Mouse (Mus musculus) limb, embryonic 11.5 days (tissue): ENCODE data around the gene Iqsec1. TPM values are rescaled to one million over a fixed set of nuclear protein-coding genes. Genes with fewer than 3 reads are reported as not detected.

ENCODE experiments used
- ATAC-seq: fragments of 200-750 bp; cut with Nextera tagmentation; 2 replicates; pipeline ENCODE4 v1.8.0; 2017; ENCODE audit warnings: low read depth; ENCODE audit not compliant: insufficient number of reproducible peaks, low FRiP score, low TSS enrichment
- DNase-seq: peaks from one replicate; pipeline ENCODE4 v3.0.0-alpha.2; 2015; ENCODE audit warnings: low spot score
- H3K27ac ChIP-seq: fragments of 300-500 bp; sonication (generic); replicated peaks from 2 replicates; pipeline ENCODE4 v1.5.1; 2014; ENCODE audit warnings: low read depth, mild to moderate bottlenecking, low read length
- H3K27me3 ChIP-seq: fragments of 300-500 bp; sonication (generic); 2 replicates; pipeline ENCODE4 v1.6.1; 2014; ENCODE audit warnings: mild to moderate bottlenecking, low read length, mixed read lengths; ENCODE audit not compliant: control insufficient read depth, insufficient read depth
- H3K36me3 ChIP-seq: fragments of 300-500 bp; sonication (generic); 2 replicates; pipeline ENCODE4 v1.6.1; 2014; ENCODE audit warnings: mild to moderate bottlenecking, low read length, moderate library complexity, mixed read lengths; ENCODE audit not compliant: control insufficient read depth, insufficient read depth
- H3K4me1 ChIP-seq: fragments of 300-500 bp; sonication (generic); 2 replicates; pipeline ENCODE4 v1.6.1; 2014; ENCODE audit warnings: low read length, mixed read lengths; ENCODE audit not compliant: control insufficient read depth, insufficient read depth
- H3K4me2 ChIP-seq: fragments of 300-500 bp; sonication (generic); 2 replicates; pipeline ENCODE4 v1.6.1; 2014; ENCODE audit warnings: low read depth, mild to moderate bottlenecking, moderate library complexity; ENCODE audit not compliant: severe bottlenecking
- H3K4me3 ChIP-seq: fragments of 300-500 bp; sonication (generic); 2 replicates; pipeline ENCODE4 v1.5.1; 2014; ENCODE audit warnings: low read depth, low read length
- H3K9ac ChIP-seq: fragments of 300-500 bp; sonication (generic); 2 replicates; pipeline ENCODE4 v1.6.1; 2014; ENCODE audit warnings: mild to moderate bottlenecking, low read length
- H3K9me3 ChIP-seq: fragments of 300-500 bp; sonication (generic); 2 replicates; pipeline ENCODE4 v1.6.1; 2016; ENCODE audit warnings: low read length; ENCODE audit not compliant: control insufficient read depth
- WGBS: fragments of 180-500 bp; shearing (Covaris S2); extraction: QIAGEN DNeasy Blood & Tissue Kit; methylation state at CpG from one replicate; pipeline ENCODE4 v1.1.7; 2014; 5-methylcytosine and 5-hydroxymethylcytosine counted together
- polyA plus RNA-seq: library from polyadenylated mRNA; unstranded; fragments of >200 nt; fragmentation: Nextera tagmentation; extraction: Ambion mirVana; gene quantifications from 2 replicates; pipeline ENCODE4 v1.2.1, GENCODE M21; 2014

The Iqsec1 gene
- polyA plus RNA-seq, 1 experiment from 2014 or later = 8.5 TPM

GRCm38 (mm10) chr6:90806743-90807142, 181.7 kb downstream of the Iqsec1 start:
- no peaks in the 10 kb centered on the region for H3K27me3 ChIP-seq
- no peak overlapping the region for H3K27ac ChIP-seq
- H3K4me3 ChIP-seq = no peak overlapping the region
- DNase-seq (no peak), ATAC-seq (no peak)
- no peaks in the 10 kb centered on the region for H3K36me3 ChIP-seq
- WGBS = 82% methylated on average over 1 of the region's 1 CpGs
- H3K9ac ChIP-seq = no peak overlapping the region
- H3K4me2 ChIP-seq = no peak overlapping the region
- H3K4me1 ChIP-seq = peaks cover 6% of the 10 kb centered on the region
- no peaks in the 10 kb centered on the region for H3K9me3 ChIP-seq

- H3K9me3 ChIP-seq = no peaks in the 10 kb centered on the region
- 79% methylated on average over 2 of the region's 2 CpGs for WGBS
- DNase-seq (no peak), ATAC-seq (no peak)
- H3K27me3 ChIP-seq = no peaks in the 10 kb centered on the region
- H3K4me3 ChIP-seq = no peak overlapping the region
- H3K27ac ChIP-seq = no peak overlapping the region
- no peak overlapping the region for H3K4me2 ChIP-seq
- no peak overlapping the region for H3K9ac ChIP-seq
- no peaks in the 10 kb centered on the region for H3K36me3 ChIP-seq
- peaks cover 6% of the 10 kb centered on the region for H3K4me1 ChIP-seq
These were observed 183.4 kb downstream of the Iqsec1 start for GRCm38 (mm10) chr6:90805101-90805500.

GRCm38 (mm10) chr6:90804646-90805045, 183.8 kb downstream of the Iqsec1 start:
- Histone ChIP-seq H3K9me3 (no peaks in the 10 kb centered on the region), H3K27ac (no peak overlapping the region), H3K9ac (no peak overlapping the region), H3K36me3 (no peaks in the 10 kb centered on the region), H3K4me1 (peaks cover 4% of the 10 kb centered on the region; the same call in 1 of the 2 replicates), H3K4me2 (no peak overlapping the region), H3K27me3 (no peaks in the 10 kb centered on the region), H3K4me3 (no peak overlapping the region)
- ATAC-seq (no peak), DNase-seq (no peak)

- Histone ChIP-seq H3K4me2 (no peak overlapping the region), H3K9ac (no peak overlapping the region), H3K9me3 (no peaks in the 10 kb centered on the region), H3K27me3 (no peaks in the 10 kb centered on the region), H3K4me1 (no peaks in the 10 kb centered on the region), H3K4me3 (no peak overlapping the region), H3K27ac (no peak overlapping the region), H3K36me3 (no peaks in the 10 kb centered on the region)
- ATAC-seq (no peak), DNase-seq (no peak)
- 87% methylated on average over 8 of the region's 8 CpGs for WGBS
These were observed 185.9 kb downstream of the Iqsec1 start for GRCm38 (mm10) chr6:90802604-90803003.

- H3K9me3 ChIP-seq = no peaks in the 10 kb centered on the region
- no peak overlapping the region for H3K4me2 ChIP-seq
- H3K36me3 ChIP-seq = no peaks in the 10 kb centered on the region
- no peaks in the 10 kb centered on the region for H3K27me3 ChIP-seq
- DNase-seq (no peak), ATAC-seq (no peak)
- H3K9ac ChIP-seq = no peak overlapping the region
- no peak overlapping the region for H3K4me3 ChIP-seq
- no peaks in the 10 kb centered on the region for H3K4me1 ChIP-seq
- H3K27ac ChIP-seq = no peak overlapping the region
- WGBS = 69% methylated on average over 3 of the region's 3 CpGs
These were observed 186.4 kb downstream of the Iqsec1 start for GRCm38 (mm10) chr6:90802058-90802457.

GRCm38 (mm10) chr6:90800825-90801224, 187.7 kb downstream of the Iqsec1 start:
- H3K27me3 ChIP-seq = no peaks in the 10 kb centered on the region
- no peak overlapping the region for H3K4me2 ChIP-seq
- H3K4me1 ChIP-seq = no peaks in the 10 kb centered on the region
- H3K36me3 ChIP-seq = no peaks in the 10 kb centered on the region
- H3K4me3 ChIP-seq = no peak overlapping the region
- no peak for ATAC-seq
- H3K27ac ChIP-seq = no peak overlapping the region
- H3K9ac ChIP-seq = no peak overlapping the region
- no peak for DNase-seq
- 86% methylated on average over 2 of the region's 2 CpGs for WGBS
- H3K9me3 ChIP-seq = no peaks in the 10 kb centered on the region

- no peaks in the 10 kb centered on the region for H3K4me1 ChIP-seq
- no peaks in the 10 kb centered on the region for H3K9me3 ChIP-seq
- H3K9ac ChIP-seq = no peak overlapping the region
- no peak overlapping the region for H3K4me2 ChIP-seq
- DNase-seq (no peak), ATAC-seq (no peak)
- no peaks in the 10 kb centered on the region for H3K36me3 ChIP-seq
- 86% methylated on average over 1 of the region's 1 CpGs for WGBS
- no peak overlapping the region for H3K27ac ChIP-seq
- H3K4me3 ChIP-seq = no peak overlapping the region
- H3K27me3 ChIP-seq = no peaks in the 10 kb centered on the region
These were observed 189.4 kb downstream of the Iqsec1 start for GRCm38 (mm10) chr6:90799116-90799515.

GRCm38 (mm10) chr6:90798201-90798600, 190.3 kb downstream of the Iqsec1 start:
- Histone ChIP-seq H3K27ac (no peak overlapping the region), H3K9me3 (no peaks in the 10 kb centered on the region), H3K4me3 (no peak overlapping the region), H3K36me3 (no peaks in the 10 kb centered on the region), H3K4me2 (no peak overlapping the region), H3K27me3 (no peaks in the 10 kb centered on the region), H3K9ac (no peak overlapping the region), H3K4me1 (no peaks in the 10 kb centered on the region)
- ATAC-seq (no peak), DNase-seq (no peak)

GRCm38 (mm10) chr6:90796902-90797596, 191.4 kb downstream of the Iqsec1 start:
- H3K27me3 ChIP-seq = no peaks in the 10 kb centered on the region
- no peaks in the 10 kb centered on the region for H3K4me1 ChIP-seq
- no peaks in the 10 kb centered on the region for H3K36me3 ChIP-seq
- H3K4me3 ChIP-seq = no peak overlapping the region
- no peak overlapping the region for H3K27ac ChIP-seq
- ATAC-seq (no peak), DNase-seq (no peak)
- H3K9ac ChIP-seq = no peak overlapping the region
- no peak overlapping the region for H3K4me2 ChIP-seq
- no peaks in the 10 kb centered on the region for H3K9me3 ChIP-seq
- 89% methylated on average over 2 of the region's 2 CpGs for WGBS
